Mouse (Mus musculus): ENCODE measurements around the gene Dlx1. TPM values are rescaled to one million over a fixed set of nuclear protein-coding genes. Genes with fewer than 3 reads are reported as not detected.

Gene Dlx1
- under 1 TPM in 1 of 2 experiments, not detected in 1; 0.09 TPM for total RNA-seq (2021)
- long read RNA-seq, experiment 1, result 0 reads
- long read RNA-seq, experiment 2, result 0 reads

GRCm38 (mm10) chr2:71528014-71528713, at the start of gene Dlx1:
Gene Dlx1, plus strand, starts transcription at chr2:71528113.
- DNase-seq, result no peak
- intact Hi-C loops (cut with DNase I; ENCODE audit: low total_unique reads), result no loop called here

GRCm38 (mm10) chr2:71479917-71480316, 48.0 kb upstream of the Dlx1 start:
- intact Hi-C loops (cut with DNase I; ENCODE audit: low total_unique reads), result no loop called here
- no peak for DNase-seq

GRCm38 (mm10) chr2:71481825-71482224, 46.1 kb upstream of the Dlx1 start:
- intact Hi-C loops (cut with DNase I; ENCODE audit: low total_unique reads), result no loop called here
- DNase-seq, result no peak

- intact Hi-C loops (cut with DNase I; ENCODE audit: low total_unique reads), result no loop called here
- no peak for DNase-seq
These were observed 44.7 kb upstream of the Dlx1 start for GRCm38 (mm10) chr2:71483046-71483716.

GRCm38 (mm10) chr2:71483717-71484066, 44.2 kb upstream of the Dlx1 start:
- DNase-seq, result no peak
- intact Hi-C loops (cut with DNase I; ENCODE audit: low total_unique reads), result no loop called here

GRCm38 (mm10) chr2:71491295-71491694, 36.6 kb upstream of the Dlx1 start:
- intact Hi-C loops (cut with DNase I; ENCODE audit: low total_unique reads), result no loop called here
- no peak for DNase-seq

- no peak for DNase-seq
- intact Hi-C loops (cut with DNase I; ENCODE audit: low total_unique reads), result no loop called here
These were observed 34.7 kb upstream of the Dlx1 start for GRCm38 (mm10) chr2:71493161-71493683.

- intact Hi-C loops (cut with DNase I; ENCODE audit: low total_unique reads), result no loop called here
- DNase-seq, result no peak
These were observed 33.4 kb upstream of the Dlx1 start for GRCm38 (mm10) chr2:71494503-71494902.

GRCm38 (mm10) chr2:71494971-71495370, 32.9 kb upstream of the Dlx1 start:
- intact Hi-C loops (cut with DNase I; ENCODE audit: low total_unique reads), result no loop called here
- no peak for DNase-seq

- intact Hi-C loops (cut with DNase I; ENCODE audit: low total_unique reads), result no loop called here
- DNase-seq, result no peak
These were observed 30.7 kb upstream of the Dlx1 start for GRCm38 (mm10) chr2:71497175-71497574.

GRCm38 (mm10) chr2:71499276-71500230, 28.4 kb upstream of the Dlx1 start:
- intact Hi-C loops (cut with DNase I; ENCODE audit: low total_unique reads), result no loop called here
- no peak for DNase-seq

GRCm38 (mm10) chr2:71504852-71505251, 23.1 kb upstream of the Dlx1 start:
- intact Hi-C loops (cut with DNase I; ENCODE audit: low total_unique reads), result no loop called here
- DNase-seq, result no peak

GRCm38 (mm10) chr2:71511209-71511608, 16.7 kb upstream of the Dlx1 start:
- DNase-seq, result no peak
- intact Hi-C loops (cut with DNase I; ENCODE audit: low total_unique reads), result no loop called here

GRCm38 (mm10) chr2:71512326-71512725, 15.6 kb upstream of the Dlx1 start:
- intact Hi-C loops (cut with DNase I; ENCODE audit: low total_unique reads), result no loop called here
- DNase-seq, result no peak

- no peak for DNase-seq
- intact Hi-C loops (cut with DNase I; ENCODE audit: low total_unique reads), result no loop called here
These were observed 10.9 kb upstream of the Dlx1 start for GRCm38 (mm10) chr2:71516995-71517394.

GRCm38 (mm10) chr2:71517466-71518099, 10.3 kb upstream of the Dlx1 start:
- intact Hi-C loops (cut with DNase I; ENCODE audit: low total_unique reads), result no loop called here
- DNase-seq, result no peak

GRCm38 (mm10) chr2:71522871-71523270, 5.0 kb upstream of the Dlx1 start:
- intact Hi-C loops (cut with DNase I; ENCODE audit: low total_unique reads), result no loop called here

GRCm38 (mm10) chr2:71523431-71523830, 4.5 kb upstream of the Dlx1 start:
- intact Hi-C loops (cut with DNase I; ENCODE audit: low total_unique reads), result no loop called here
- DNase-seq, result no peak

More at GRCm38 (mm10) chr2:71522871-71523270, 5.0 kb upstream of the Dlx1 start:
- DNase-seq, result no peak

GRCm38 (mm10) chr2:71524763-71525162, 3.1 kb upstream of the Dlx1 start:
- intact Hi-C loops (cut with DNase I; ENCODE audit: low total_unique reads), result no loop called here

More at GRCm38 (mm10) chr2:71524763-71525162, 3.1 kb upstream of the Dlx1 start:
- DNase-seq, result no peak
